Mouse (Mus musculus) heart, embryonic 11.5 days (tissue): ENCODE data around the gene Gucy2c. TPM values are rescaled to one million over a fixed set of nuclear protein-coding genes. Genes with fewer than 3 reads are reported as not detected.
A peak's percentile ranks its signal among the peaks of the same experiment; 100 is the strongest.

ENCODE experiments used
- ATAC-seq: fragments of 200-750 bp; cut with Nextera tagmentation; replicated peaks from 2 replicates; pipeline ENCODE4 v1.8.0; 2017; ENCODE audit warnings: moderate library complexity; ENCODE audit not compliant: insufficient number of reproducible peaks, low FRiP score, low TSS enrichment
- H3K27ac ChIP-seq: fragments of 300-500 bp; sonication (generic); 2 replicates; pipeline ENCODE4 v1.5.1; 2014; ENCODE audit warnings: mild to moderate bottlenecking, low read depth, low read length
- H3K27me3 ChIP-seq: fragments of 300-500 bp; sonication (generic); 2 replicates; pipeline ENCODE4 v1.6.1; 2014; ENCODE audit warnings: mild to moderate bottlenecking, low read length, mixed read lengths; ENCODE audit not compliant: control insufficient read depth, insufficient read depth
- H3K36me3 ChIP-seq: fragments of 300-500 bp; sonication (generic); 2 replicates; pipeline ENCODE4 v1.6.1; 2014; ENCODE audit warnings: mild to moderate bottlenecking, low read length, moderate library complexity, mixed read lengths; ENCODE audit not compliant: control insufficient read depth, insufficient read depth
- H3K4me1 ChIP-seq: fragments of 300-500 bp; sonication (generic); 2 replicates; pipeline ENCODE4 v1.6.1; 2014; ENCODE audit warnings: low read length; ENCODE audit not compliant: control insufficient read depth, insufficient read depth
- H3K4me2 ChIP-seq: fragments of 300-500 bp; sonication (generic); 2 replicates; pipeline ENCODE4 v1.6.1; 2014; ENCODE audit warnings: mild to moderate bottlenecking, moderate library complexity
- H3K4me3 ChIP-seq: fragments of 300-500 bp; sonication (generic); 2 replicates; pipeline ENCODE4 v1.5.1; 2014; ENCODE audit warnings: low read depth, low read length
- H3K9ac ChIP-seq: fragments of 300-500 bp; sonication (generic); 2 replicates; pipeline ENCODE4 v1.6.1; 2014; ENCODE audit warnings: mild to moderate bottlenecking, low read depth, low read length, moderate library complexity
- H3K9me3 ChIP-seq: fragments of 300-500 bp; sonication (generic); replicated peaks from 2 replicates; pipeline ENCODE4 v1.6.1; 2016; ENCODE audit warnings: low read length; ENCODE audit not compliant: control insufficient read depth
- WGBS: fragments of 180-500 bp; shearing (Covaris S2); extraction: QIAGEN DNeasy Blood & Tissue Kit; methylation state at CpG from one replicate; pipeline ENCODE4 v1.1.7; 2014; ENCODE audit not compliant: insufficient replicate concordance; 5-methylcytosine and 5-hydroxymethylcytosine counted together
- polyA plus RNA-seq: library from polyadenylated mRNA; unstranded; fragments of >200 nt; fragmentation: Nextera tagmentation; extraction: Ambion mirVana; gene quantifications from 2 replicates; pipeline ENCODE4 v1.2.1, GENCODE M21; 2014

Gucy2c gene
- polyA plus RNA-seq, 1 experiment from 2014 or later, result 0.11 TPM

GRCm38 (mm10) chr6:136776392-136776791, 5.2 kb downstream of the Gucy2c start:
- Histone ChIP-seq H3K36me3 (no peaks in the 10 kb centered on the region), H3K27ac (no peak overlapping the region), H3K27me3 (no peaks in the 10 kb centered on the region), H3K4me3 (no peak overlapping the region), H3K4me1 (no peaks in the 10 kb centered on the region), H3K9me3 (no peaks in the 10 kb centered on the region), H3K9ac (no peak overlapping the region), H3K4me2 (no peak overlapping the region)
- WGBS, result 70% methylated on average over 1 of the region's 1 CpGs
- ATAC-seq, result no peak

DNA sequence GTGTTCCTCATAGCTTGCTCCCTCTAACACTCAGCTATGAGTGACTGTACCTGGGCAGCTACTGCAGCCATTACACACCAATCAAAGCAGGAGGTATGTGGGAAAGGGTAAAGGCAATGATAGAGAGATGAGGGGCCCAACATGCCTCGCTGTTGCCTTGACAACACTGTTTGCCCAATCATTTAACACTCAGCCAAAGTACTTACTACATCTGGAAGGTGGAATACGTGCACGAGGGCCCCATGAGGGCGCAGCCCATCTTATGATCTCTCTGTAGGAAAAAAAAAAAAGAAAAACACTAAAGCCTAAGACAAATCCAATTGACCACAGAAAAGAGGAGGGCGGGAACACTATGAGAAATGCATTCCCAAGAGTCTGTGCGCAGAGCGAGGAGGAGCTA, 11.7 kb downstream of the Gucy2c start:
- 77% methylated on average over 7 of the region's 7 CpGs for WGBS
- Histone ChIP-seq H3K36me3 (no peaks in the 10 kb centered on the region), H3K4me1 (no peaks in the 10 kb centered on the region), H3K4me3 (no peak overlapping the region), H3K4me2 (no peak overlapping the region), H3K27ac (no peak overlapping the region), H3K9me3 (no peaks in the 10 kb centered on the region), H3K9ac (no peak overlapping the region), H3K27me3 (no peaks in the 10 kb centered on the region)
- ATAC-seq, result no peak

DNA sequence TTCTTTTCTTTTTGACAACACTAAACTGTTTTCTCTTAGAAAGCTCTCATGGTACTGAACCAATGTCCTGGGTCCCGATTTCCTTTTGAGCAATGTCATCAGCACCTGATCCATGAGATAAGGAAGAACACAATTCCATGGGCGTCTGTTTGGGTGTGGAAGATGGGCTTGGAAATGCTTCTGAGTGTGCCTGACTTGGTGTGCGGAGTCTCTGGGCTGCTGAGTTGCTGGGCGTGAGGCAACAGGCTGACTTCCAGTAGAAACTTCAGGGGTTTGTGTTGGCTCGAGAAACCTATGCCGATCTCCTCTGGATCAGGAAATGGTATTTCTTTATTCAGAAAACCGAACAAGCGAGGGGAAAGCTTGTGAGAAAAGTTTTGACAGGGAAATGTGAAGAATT, 12.4 kb downstream of the Gucy2c start:
- H3K9ac ChIP-seq, result no peak overlapping the region
- no peaks in the 10 kb centered on the region for H3K36me3 ChIP-seq
- WGBS, result 72% methylated on average over 8 of the region's 8 CpGs
- H3K4me3 ChIP-seq, result no peak overlapping the region
- peaks cover 6% of the 10 kb centered on the region; the same call in 1 of the 2 replicates for H3K4me1 ChIP-seq
- no peak overlapping the region for H3K4me2 ChIP-seq
- ATAC-seq, result no peak
- H3K9me3 ChIP-seq, result no peaks in the 10 kb centered on the region
- H3K27ac ChIP-seq, result no peak overlapping the region
- H3K27me3 ChIP-seq, result no peaks in the 10 kb centered on the region

GRCm38 (mm10) chr6:136763912-136764311, 17.7 kb downstream of the Gucy2c start:
- no peak overlapping the region for H3K9ac ChIP-seq
- H3K27ac ChIP-seq, result no peak overlapping the region
- H3K4me3 ChIP-seq, result no peak overlapping the region
- H3K4me1 ChIP-seq, result peaks cover 12% of the 10 kb centered on the region
- no peak overlapping the region; the same call in 1 of the 2 replicates for H3K4me2 ChIP-seq
- WGBS, result 22% methylated on average over 1 of the region's 1 CpGs
- H3K9me3 ChIP-seq, result no peaks in the 10 kb centered on the region
- peak; percentile 49; the same call in 1 of the 2 replicates for ATAC-seq
- no peaks in the 10 kb centered on the region for H3K36me3 ChIP-seq
- H3K27me3 ChIP-seq, result no peaks in the 10 kb centered on the region

- H3K36me3 ChIP-seq, result no peaks in the 10 kb centered on the region
These were observed 31.0 kb downstream of the Gucy2c start for GRCm38 (mm10) chr6:136750567-136750966.

GRCm38 (mm10) chr6:136745586-136745985, 36.0 kb downstream of the Gucy2c start:
- H3K27me3 ChIP-seq, result no peaks in the 10 kb centered on the region
- no peak overlapping the region for H3K4me3 ChIP-seq
- no peaks in the 10 kb centered on the region for H3K9me3 ChIP-seq
- H3K9ac ChIP-seq, result no peak overlapping the region
- no peaks in the 10 kb centered on the region for H3K4me1 ChIP-seq
- H3K36me3 ChIP-seq, result no peaks in the 10 kb centered on the region
- 65% methylated on average over 5 of the region's 5 CpGs for WGBS
- ATAC-seq, result no peak
- H3K27ac ChIP-seq, result no peak overlapping the region
- no peak overlapping the region for H3K4me2 ChIP-seq

More at GRCm38 (mm10) chr6:136750567-136750966, 31.0 kb downstream of the Gucy2c start:
- ATAC-seq, result no peak
- no peaks in the 10 kb centered on the region for H3K4me1 ChIP-seq
- no peaks in the 10 kb centered on the region for H3K9me3 ChIP-seq
- H3K4me2 ChIP-seq, result no peak overlapping the region
- H3K27ac ChIP-seq, result no peak overlapping the region
- no peaks in the 10 kb centered on the region for H3K27me3 ChIP-seq
- no peak overlapping the region for H3K9ac ChIP-seq
- H3K4me3 ChIP-seq, result no peak overlapping the region
- 81% methylated on average over 11 of the region's 11 CpGs for WGBS

- no peak overlapping the region for H3K4me3 ChIP-seq
- no peak for ATAC-seq
- H3K9ac ChIP-seq, result no peak overlapping the region
- no peaks in the 10 kb centered on the region for H3K9me3 ChIP-seq
- WGBS, result 77% methylated on average over 7 of the region's 7 CpGs
- no peaks in the 10 kb centered on the region for H3K27me3 ChIP-seq
- H3K27ac ChIP-seq, result no peak overlapping the region
- H3K4me1 ChIP-seq, result no peaks in the 10 kb centered on the region
- no peak overlapping the region for H3K4me2 ChIP-seq
- H3K36me3 ChIP-seq, result no peaks in the 10 kb centered on the region
These were observed 37.8 kb downstream of the Gucy2c start for GRCm38 (mm10) chr6:136743729-136744128.

- Histone ChIP-seq H3K36me3 (no peaks in the 10 kb centered on the region), H3K9me3 (no peaks in the 10 kb centered on the region), H3K9ac (no peak overlapping the region), H3K4me2 (no peak overlapping the region), H3K27ac (no peak overlapping the region), H3K4me3 (no peak overlapping the region), H3K27me3 (no peaks in the 10 kb centered on the region), H3K4me1 (no peaks in the 10 kb centered on the region)
- ATAC-seq, result no peak
- 40% methylated on average over 10 of the region's 10 CpGs for WGBS
These were observed 39.0 kb downstream of the Gucy2c start for GRCm38 (mm10) chr6:136742352-136743118.

DNA sequence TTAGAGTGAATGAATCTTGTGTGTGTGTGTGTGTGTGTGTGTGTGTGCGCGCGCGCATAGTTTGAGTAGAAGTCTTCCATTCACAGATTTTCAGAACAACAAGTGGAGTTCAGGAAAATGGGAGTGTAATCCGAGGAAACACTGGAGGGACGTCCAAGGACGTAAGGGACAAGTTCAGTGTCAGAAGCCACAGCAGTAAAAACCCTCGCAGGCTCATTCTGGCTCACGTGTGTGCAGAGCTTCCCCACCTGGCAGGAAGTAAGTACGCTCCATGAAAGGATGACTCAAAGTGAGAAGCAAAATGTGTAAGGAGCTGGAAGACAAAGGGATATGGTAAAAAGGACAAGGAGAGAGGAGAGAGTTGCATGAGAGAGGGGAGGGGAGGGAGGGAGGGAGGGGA, 40.3 kb downstream of the Gucy2c start:
- Histone ChIP-seq H3K27ac (no peak overlapping the region), H3K9me3 (no peaks in the 10 kb centered on the region), H3K9ac (no peak overlapping the region), H3K4me1 (no peaks in the 10 kb centered on the region), H3K4me2 (no peak overlapping the region), H3K4me3 (no peak overlapping the region), H3K36me3 (no peaks in the 10 kb centered on the region), H3K27me3 (no peaks in the 10 kb centered on the region)
- no peak for ATAC-seq
- WGBS, result 82% methylated on average over 10 of the region's 10 CpGs
